Mouse (Mus musculus) spleen, postnatal 36 days (tissue): Measurements from ENCODE around the gene Sctr.
A peak's percentile ranks its signal among the peaks of the same experiment; 100 is the strongest.

Experiments
- DNase-seq, 2 experiments: peaks; one replicate each; pipeline ENCODE4 v3.0.0; 2022; ENCODE audit warnings: low spot score in 2 of 2, mixed read lengths in 1 of 2

Sctr gene

DNA sequence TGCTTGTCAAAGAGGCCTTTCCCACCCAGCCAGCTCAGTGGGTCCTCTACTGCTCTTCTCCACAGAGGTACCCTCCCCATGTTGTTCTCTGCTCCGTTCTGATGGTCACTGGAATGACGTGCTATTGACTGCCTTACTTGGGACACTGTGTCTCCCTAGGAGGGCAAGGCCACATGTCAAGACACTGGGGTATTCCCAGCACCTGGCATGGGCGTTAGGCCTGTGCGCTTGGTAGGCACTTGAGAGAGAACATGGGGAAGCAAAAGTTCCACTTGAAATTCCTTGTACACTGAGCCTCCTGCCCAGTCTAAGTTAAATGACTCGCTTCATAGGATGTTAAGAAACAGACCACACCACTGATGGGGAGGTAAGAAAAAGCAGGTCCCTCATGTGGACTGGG lies 62.4 kb downstream of the Sctr start:
- no peak for DNase-seq

DNA sequence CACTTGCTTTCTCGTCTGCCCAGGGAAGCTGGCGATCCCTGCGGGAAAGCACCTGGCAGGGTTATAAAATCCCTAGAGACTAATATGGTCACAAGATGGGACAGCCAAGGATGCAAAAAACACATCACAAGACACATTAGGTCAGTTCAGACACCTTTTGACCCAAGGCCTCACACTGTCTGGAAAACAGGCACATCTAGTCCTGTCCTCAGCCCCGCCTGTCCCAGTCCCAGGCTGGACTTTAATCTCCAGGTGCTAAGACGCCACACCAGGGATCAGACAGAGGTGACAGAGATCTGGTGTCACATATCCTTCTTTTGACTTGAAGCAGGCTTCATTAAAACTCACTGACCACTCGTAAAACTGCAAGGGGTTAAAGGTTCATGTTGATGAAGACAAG lies 63.5 kb downstream of the Sctr start:
- no peak for DNase-seq

DNA sequence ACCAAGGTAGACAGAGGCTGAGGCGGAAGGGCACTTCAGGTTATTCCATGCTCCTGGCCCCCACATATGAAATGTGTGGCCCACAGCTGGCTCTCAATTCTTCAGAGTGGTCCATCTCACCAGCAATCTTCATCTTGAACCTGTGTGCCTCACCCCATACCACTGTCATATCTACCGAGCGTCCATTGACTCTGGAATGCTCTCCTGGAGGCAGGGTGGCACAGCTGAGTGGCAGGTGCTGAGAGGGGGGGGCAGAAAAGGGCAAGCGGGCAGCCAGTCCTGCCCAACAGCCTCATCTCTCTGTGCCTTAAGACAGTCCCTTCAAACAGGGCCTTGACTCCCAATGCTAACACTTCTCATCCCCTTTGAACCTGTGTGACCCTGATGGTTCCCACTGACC lies 64.4 kb downstream of the Sctr start:
- DNase-seq = no peak

DNA sequence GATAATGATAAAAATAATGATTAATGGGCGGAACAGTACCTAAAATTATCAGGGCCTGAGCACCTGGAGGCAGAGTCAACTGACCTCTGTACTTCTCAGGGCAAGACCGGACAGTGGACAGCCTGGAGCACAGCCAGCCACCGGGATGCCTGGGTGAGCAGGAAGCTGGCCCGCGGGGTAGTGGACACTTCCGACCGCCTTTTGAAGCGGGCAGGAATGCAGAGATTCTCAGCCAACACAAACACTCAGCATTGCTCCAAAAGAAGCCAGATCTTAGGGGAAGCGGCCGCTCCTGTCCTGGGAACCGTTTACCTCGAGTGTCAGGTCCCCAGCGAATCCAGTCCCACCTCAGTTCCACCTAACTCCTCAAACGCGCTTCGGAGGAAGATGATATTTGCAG lies 66.2 kb downstream of the Sctr start:
- no peak for DNase-seq

GRCm38 (mm10) chr1:120073519-120074306 lies 67.0 kb downstream of the Sctr start, which contains the start of gene Tmem37:
Gene Tmem37 (minus strand): TSS chr1:120074074.
- DNase-seq = peak; percentile 27 to 30

DNA sequence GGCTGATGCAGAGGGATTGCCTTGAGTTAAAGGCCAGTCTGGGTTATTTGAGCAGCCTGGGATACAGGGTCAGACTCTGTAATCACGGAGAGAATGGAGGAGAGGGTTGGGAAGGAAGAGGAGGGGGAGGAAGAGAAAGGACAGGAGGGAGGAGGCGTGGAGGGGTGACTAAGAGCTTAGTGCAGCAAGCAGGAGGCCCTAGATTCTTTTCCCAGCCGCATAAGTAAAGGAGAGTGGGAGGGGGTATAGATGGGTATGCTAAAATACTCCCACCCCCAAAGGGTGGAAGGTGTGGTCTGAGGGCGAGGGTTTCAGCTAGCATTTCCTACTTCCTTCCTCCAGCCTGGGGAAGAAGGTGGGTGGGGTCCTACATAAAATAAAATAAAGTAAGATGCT lies 67.6 kb downstream of the Sctr start:
- no peak for DNase-seq

GRCm38 (mm10) chr1:120074931-120075330 lies 68.2 kb downstream of the Sctr start:
- DNase-seq = no peak

DNA sequence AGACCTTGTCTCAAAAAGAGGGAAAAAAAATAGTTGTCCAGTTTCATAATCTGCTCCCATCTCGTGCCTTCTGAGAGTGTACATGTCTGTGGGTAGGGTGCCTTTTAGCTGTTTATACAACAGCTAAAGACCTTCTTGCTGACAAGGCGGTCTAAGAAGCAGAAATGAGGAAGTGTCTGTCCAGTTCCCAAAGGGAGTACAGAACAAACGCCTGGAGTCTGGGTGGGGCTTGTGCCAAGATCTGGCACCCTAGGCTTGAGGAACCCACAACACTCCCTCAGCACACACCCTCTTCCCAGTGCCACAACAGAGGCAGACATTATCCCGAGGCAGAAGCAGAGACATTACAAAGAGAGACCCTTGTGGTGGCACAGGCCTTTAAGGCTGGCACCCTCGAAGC lies 68.8 kb downstream of the Sctr start:
- DNase-seq = no peak

DNA sequence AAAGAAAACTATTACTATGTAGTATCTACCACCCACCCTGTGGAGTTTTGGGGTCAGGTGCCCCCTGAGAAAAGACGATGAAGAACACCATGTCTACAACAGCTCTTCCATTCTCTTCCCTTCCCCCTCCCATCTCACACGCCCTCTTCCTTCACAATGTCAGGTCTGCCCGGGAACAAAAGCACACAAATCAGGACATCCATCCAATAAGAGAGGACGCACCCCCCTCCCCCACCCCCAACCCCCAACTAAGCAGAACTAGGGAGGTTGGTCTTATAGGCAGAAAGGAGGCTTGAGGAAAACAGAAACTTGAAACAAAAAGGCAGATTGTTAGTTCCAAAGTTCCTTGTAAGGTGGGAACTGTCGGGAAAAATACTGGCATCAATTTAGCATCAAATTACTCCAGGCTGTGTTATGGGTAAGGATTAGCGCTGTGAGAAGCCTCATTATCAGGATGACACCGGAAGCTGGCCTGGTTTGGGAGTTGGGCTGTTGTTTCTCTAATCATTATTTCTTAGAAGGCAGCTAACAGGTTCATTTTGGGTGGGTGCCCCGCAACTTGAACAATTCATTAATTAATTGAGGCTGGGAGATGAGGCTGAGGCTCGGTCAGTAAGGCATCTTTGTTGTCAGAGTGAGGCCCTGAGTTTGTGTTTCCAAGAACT lies 71.2 kb downstream of the Sctr start:
- no peak for DNase-seq

GRCm38 (mm10) chr1:120080632-120081031 lies 73.9 kb downstream of the Sctr start:
- no peak for DNase-seq

GRCm38 (mm10) chr1:120082957-120083585 lies 76.4 kb downstream of the Sctr start:
- no peak for DNase-seq

GRCm38 (mm10) chr1:120083921-120084517 lies 77.3 kb downstream of the Sctr start:
- no peak for DNase-seq

DNA sequence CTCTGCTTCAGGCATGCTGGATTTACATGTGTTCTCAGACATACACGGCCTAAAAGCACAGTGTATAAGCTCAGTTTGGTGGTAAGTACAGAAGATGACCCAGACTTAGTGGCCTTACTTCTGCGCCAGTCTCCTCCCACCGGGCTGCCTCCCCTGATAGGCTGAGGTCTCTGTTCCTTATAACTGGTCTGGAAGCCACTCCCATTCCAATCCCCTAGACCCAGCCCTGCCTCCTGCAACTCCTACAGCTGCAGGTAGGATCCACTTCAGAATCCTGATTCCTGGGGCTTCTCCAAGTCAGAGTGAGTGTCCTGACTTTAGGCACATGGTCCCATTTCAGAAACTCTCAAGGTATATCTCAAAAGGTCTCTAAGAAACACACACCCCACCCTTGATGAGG lies 79.0 kb downstream of the Sctr start:
- DNase-seq = no peak

GRCm38 (mm10) chr1:120086644-120087043 lies 80.0 kb downstream of the Sctr start:
- DNase-seq = no peak

DNA sequence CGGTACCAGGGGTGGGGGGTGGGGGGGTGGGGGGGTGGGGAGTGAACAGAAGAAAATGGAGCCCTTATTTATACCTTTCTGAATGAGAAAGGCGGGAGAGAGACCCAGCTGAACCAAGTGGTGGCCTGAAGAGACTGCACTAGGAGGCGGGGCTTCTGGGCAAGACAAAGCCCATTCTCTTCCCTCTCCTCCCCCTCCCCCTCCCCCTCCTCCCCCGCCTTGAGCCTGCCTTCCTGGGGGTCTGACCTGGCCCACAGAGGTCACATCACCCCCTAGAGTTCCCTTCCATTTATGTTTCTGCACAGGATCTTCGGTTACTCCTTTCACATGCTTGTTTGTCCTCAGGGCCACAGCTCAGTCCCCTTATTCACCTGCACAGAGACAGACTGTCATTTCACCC lies 82.5 kb downstream of the Sctr start:
- no peak for DNase-seq

DNA sequence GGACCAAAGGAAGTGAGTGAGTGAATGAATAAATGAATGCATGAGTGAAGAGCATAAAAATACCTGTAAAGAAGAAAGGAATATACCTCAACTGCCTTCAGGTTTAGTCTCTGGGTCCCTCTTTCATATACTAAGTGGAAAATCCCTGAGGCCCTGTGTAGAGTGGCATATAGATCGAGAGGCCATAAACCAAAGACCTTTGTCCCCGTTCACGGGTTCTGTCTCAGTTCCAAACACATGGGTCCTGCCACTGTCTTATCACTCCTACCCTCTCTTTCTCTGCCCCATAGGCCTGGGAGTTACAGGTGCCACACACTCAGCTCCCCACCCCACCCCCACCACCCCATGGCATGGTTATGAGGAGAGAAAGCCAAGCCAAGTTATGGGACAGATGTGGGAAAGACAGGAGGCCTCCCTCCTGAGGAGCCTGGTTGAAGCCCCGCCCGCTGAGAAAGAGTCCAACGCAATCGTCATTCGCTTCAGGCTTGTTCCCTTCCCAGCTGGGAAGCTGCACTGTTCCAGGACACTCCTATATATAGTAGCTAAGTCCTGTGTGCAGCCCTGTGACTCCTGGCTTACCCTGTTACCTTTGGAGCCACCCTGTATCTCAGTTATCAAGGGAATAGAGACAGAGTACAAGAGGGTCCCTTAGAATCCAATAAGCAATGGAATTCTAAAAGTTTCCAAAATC lies 84.3 kb downstream of the Sctr start:
- no peak for DNase-seq

GRCm38 (mm10) chr1:120093482-120094134 lies 86.9 kb downstream of the Sctr start:
- peak; percentile 63 to 68 for DNase-seq

GRCm38 (mm10) chr1:120094920-120095319 lies 88.2 kb downstream of the Sctr start:
- no peak for DNase-seq

- DNase-seq = peak in 1 of 2 experiments; percentile 55
These were observed 91.6 kb downstream of the Sctr start for GRCm38 (mm10) chr1:120098327-120098726.

GRCm38 (mm10) chr1:120099483-120099882 lies 92.8 kb downstream of the Sctr start:
- DNase-seq = peak; percentile 67 to 69
